Mouse (Mus musculus): ENCODE results near the gene Cyb5r3. TPM values are rescaled to one million over a fixed set of nuclear protein-coding genes. Genes with fewer than 3 reads are reported as not detected.

The Cyb5r3 gene
- total and polyA plus RNA-seq, 3 experiments = 22.6 to 67.0 TPM; not detected in 1

DNA sequence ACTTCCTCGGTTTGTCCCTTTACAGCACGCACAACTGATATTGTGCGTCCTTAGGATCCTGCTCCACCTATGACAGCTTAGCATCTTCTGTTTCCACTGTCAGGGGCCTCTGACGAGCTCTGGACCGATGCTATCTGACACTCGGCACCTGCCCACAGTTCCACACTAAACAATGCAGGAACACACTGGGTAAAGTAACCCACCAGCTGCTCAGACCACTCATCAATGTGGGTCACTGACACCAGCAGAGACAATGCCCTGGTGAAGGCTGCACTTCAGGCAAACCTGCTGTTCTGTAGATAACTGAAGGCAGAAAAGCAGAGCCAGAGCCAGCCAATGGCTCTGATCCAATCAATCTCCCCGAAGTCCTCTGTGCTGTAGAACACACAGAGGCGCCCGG is 45.8 kb downstream of the Cyb5r3 start:
- Histone ChIP-seq H3K27me3 (ENCODE audit: control insufficient read depth in 1 of 2, insufficient read depth in 2 of 2, low read length in 2 of 2) (no peaks in the 10 kb centered on the region), H3K4me3 (ENCODE audit: control insufficient read depth in 1 of 2, insufficient read depth in 1 of 2, low read depth in 2 of 2, low read length in 2 of 2) (no peak overlapping the region), H3K79me2 (ENCODE audit: control insufficient read depth, insufficient read depth, low read length, poor library complexity) (peaks cover 8% of the 10 kb centered on the region), H3K27ac (ENCODE audit: control insufficient read depth, low read depth, low read length) (no peak overlapping the region), H3K36me3 (ENCODE audit: control insufficient read depth in 1 of 2, insufficient read depth in 2 of 2, low read length in 2 of 2) (peaks cover under 1 to 14% of the 10 kb centered on the region in 2 experiments; a peak in 2 of 4 replicates), H3K9me3 (replicated peaks; ENCODE audit: insufficient read depth, low read length) (no peaks in the 10 kb centered on the region), H3K9ac (ENCODE audit: control insufficient read depth, low read depth, low read length, poor library complexity, severe bottlenecking) (no peak overlapping the region), H3K4me1 (ENCODE audit: control insufficient read depth in 1 of 2, insufficient read depth in 2 of 2, low read length in 2 of 2) (no peaks in the 10 kb centered on the region)
- TF ChIP-seq UBTF (IDR thresholded peaks at IDR 0.05; ENCODE audit: borderline replicate concordance, insufficient read depth, low read depth, low read length) (no peak), SIN3A (IDR thresholded peaks at IDR 0.05; ENCODE audit: low read length) (no peak), SMC3 (IDR thresholded peaks at IDR 0.05; ENCODE audit: low read depth, low read length) (no peak), NRF1 (IDR thresholded peaks at IDR 0.05; ENCODE audit: insufficient read depth, low read depth, low read length, poor library complexity, severe bottlenecking) (no peak), ZMIZ1 (IDR thresholded peaks at IDR 0.05; ENCODE audit: low read depth, low read length) (no peak), MYB (IDR thresholded peaks at IDR 0.05; ENCODE audit: low read depth, low read length) (no peak), TAL1 (IDR thresholded peaks at IDR 0.05; ENCODE audit: low read length) (no peak), ZNF384 (IDR thresholded peaks at IDR 0.05; ENCODE audit: low read depth, low read length) (no peak), BHLHE40 (IDR thresholded peaks at IDR 0.05; ENCODE audit: borderline replicate concordance, low read depth, low read length) (no peak), POLR2AphosphoS5 (IDR thresholded peaks at IDR 0.05; ENCODE audit: borderline replicate concordance, low read depth, low read length) (no peak), ZC3H11A (IDR thresholded peaks at IDR 0.05; ENCODE audit: low read depth, low read length) (no peak), ETS1 (IDR thresholded peaks at IDR 0.05; ENCODE audit: low read depth, low read length) (no peak), EP300 (IDR thresholded peaks at IDR 0.05; ENCODE audit: low read depth in 1 of 2, low read length in 2 of 2) (no peak), TCF12 (IDR thresholded peaks at IDR 0.05; ENCODE audit: low read depth, low read length) (no peak), MAZ (IDR thresholded peaks at IDR 0.05; ENCODE audit: low read depth, low read length) (no peak)
- DNase-seq (ENCODE audit: low read depth, low spot score) = no peak

DNA sequence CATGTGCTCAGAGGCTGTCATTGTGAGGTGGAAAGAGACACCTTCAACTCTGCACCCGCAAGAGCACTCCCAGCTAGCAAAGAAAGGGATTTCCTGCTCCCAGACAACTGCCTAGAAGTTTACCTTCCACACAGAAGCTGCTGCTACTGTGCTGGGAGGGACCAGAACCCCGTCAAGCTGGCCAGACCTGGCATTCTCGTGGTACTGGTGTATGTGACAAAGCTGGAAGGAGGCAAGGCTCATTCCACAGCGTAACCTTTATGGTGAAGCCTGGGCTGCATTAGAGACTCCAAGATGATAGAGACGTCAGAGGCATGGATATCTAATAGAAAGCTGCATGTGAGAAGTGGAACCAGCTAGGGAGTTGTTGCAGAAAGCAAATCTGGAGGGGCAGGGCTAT is 47.8 kb downstream of the Cyb5r3 start:
- H3K4me3 ChIP-seq (ENCODE audit: control insufficient read depth in 1 of 2, insufficient read depth in 1 of 2, low read depth in 2 of 2, low read length in 2 of 2) = no peak overlapping the region
- TF ChIP-seq CHD1 (IDR thresholded peaks at IDR 0.05; ENCODE audit: low read depth, low read length) = no peak
- peak; percentile 76; the same call in 1 of the 2 replicates for TF ChIP-seq POLR2AphosphoS2 (IDR thresholded peaks at IDR 0.05; ENCODE audit: low read length)

More for the DNA sequence above, 47.8 kb downstream of the Cyb5r3 start:
- no peak for DNase-seq (ENCODE audit: low read depth, low spot score)
- H3K79me2 ChIP-seq (ENCODE audit: control insufficient read depth, insufficient read depth, low read length, poor library complexity) = peaks cover 20% of the 10 kb centered on the region
- H3K9me3 ChIP-seq (replicated peaks; ENCODE audit: insufficient read depth, low read length) = no peaks in the 10 kb centered on the region
- H3K4me1 ChIP-seq (ENCODE audit: control insufficient read depth in 1 of 2, insufficient read depth in 2 of 2, low read length in 2 of 2) = no peaks in the 10 kb centered on the region
- no peak overlapping the region for H3K9ac ChIP-seq (ENCODE audit: control insufficient read depth, low read depth, low read length, poor library complexity, severe bottlenecking)
- H3K27ac ChIP-seq (ENCODE audit: control insufficient read depth, low read depth, low read length) = no peak overlapping the region
- H3K36me3 ChIP-seq (ENCODE audit: control insufficient read depth in 1 of 2, insufficient read depth in 2 of 2, low read length in 2 of 2) = peaks cover 6 to 14% of the 10 kb centered on the region in 2 experiments
- no peaks in the 10 kb centered on the region for H3K27me3 ChIP-seq (ENCODE audit: control insufficient read depth in 1 of 2, insufficient read depth in 2 of 2, low read length in 2 of 2)
